Mouse (Mus musculus) frontal cortex, postnatal 14 days (tissue): ENCODE data around the gene St3gal6.
A peak's percentile ranks its signal among the peaks of the same experiment; 100 is the strongest.

Source experiments
- DNase-seq, 2 experiments: peaks; one replicate each; pipeline ENCODE4 v3.0.0; 2022; ENCODE audit warnings: low spot score in 2 of 2

Gene St3gal6

GRCm38 (mm10) chr16:58523972-58524850 is at the start of gene St3gal6:
St3gal6 (minus strand) TSS chr16:58524243.
- DNase-seq, result no peak

GRCm38 (mm10) chr16:58570694-58571264 is 46.7 kb upstream of the St3gal6 start:
- no peak for DNase-seq

- DNase-seq, result no peak
Measured at GRCm38 (mm10) chr16:58561196-58561595, 37.2 kb upstream of the St3gal6 start.

- no peak for DNase-seq
Measured at GRCm38 (mm10) chr16:58556067-58556830, 32.2 kb upstream of the St3gal6 start.

DNA sequence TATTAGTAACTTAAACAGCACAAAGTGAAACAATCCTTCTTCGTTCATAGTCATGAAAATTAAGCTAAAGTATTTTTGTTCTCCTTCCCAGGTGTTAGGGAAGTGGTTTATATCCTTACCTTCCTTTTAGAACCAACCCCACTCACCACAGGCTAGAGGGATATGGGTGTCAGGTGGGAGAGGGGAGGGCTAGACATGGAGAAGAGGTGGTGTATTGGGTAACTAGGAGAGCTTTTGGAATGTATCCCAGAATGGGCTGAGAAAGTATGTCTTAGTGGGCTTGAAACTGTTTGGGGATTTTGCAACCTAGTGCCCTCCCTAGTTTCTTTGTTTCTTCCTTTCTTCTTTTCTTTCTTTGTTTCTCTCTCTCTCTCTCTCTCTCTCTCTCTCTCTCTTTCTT is 30.6 kb upstream of the St3gal6 start:
- DNase-seq, result no peak

DNA sequence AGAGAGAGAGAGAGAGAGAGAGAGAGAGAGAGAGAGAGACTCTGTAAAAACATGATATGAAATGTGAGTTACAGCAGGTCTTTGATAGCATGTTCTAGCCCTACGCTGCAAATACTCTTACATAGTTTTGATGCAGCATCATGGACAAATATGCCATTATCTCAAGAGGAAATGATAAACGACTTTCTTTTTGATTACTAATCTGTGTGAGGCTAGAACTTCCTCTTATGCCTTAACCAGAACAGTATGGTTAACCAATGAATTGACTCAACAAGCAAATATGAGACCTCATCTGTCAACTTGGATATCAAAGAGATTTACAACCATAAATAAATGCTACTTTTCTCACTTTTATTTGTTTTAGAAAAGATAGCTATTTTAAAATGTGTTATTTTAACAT is 24.0 kb upstream of the St3gal6 start:
- DNase-seq, result no peak

- DNase-seq, result no peak
Measured at GRCm38 (mm10) chr16:58546128-58546527, 22.1 kb upstream of the St3gal6 start.

GRCm38 (mm10) chr16:58539490-58539889 is 15.4 kb upstream of the St3gal6 start:
- DNase-seq, result no peak

- DNase-seq, result no peak
Measured at GRCm38 (mm10) chr16:58539011-58539410, 15.0 kb upstream of the St3gal6 start.

- no peak for DNase-seq
Measured at GRCm38 (mm10) chr16:58536076-58536475, 12.0 kb upstream of the St3gal6 start.

DNA sequence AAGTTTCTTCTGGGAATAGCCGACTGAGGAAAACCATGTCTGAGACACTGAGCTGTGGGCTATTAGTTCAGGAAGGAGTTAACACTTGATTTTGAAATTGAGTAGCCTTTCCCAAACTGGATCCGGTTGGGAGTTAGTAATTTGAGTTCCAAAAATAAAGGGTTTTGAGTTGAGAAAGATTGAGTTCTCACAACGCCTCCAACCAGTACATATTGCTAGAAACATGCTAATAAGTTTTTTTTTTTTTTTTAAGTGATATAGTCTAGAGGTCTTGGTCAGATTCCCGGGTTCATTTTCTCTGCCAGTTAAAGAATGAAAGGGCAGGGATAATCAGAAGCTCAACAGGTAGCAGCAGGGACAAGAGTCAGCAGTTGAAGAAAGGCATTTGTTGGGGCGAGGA is 11.2 kb upstream of the St3gal6 start:
- DNase-seq, result no peak

GRCm38 (mm10) chr16:58534245-58535142 is 10.5 kb upstream of the St3gal6 start:
- DNase-seq, result no peak

DNA sequence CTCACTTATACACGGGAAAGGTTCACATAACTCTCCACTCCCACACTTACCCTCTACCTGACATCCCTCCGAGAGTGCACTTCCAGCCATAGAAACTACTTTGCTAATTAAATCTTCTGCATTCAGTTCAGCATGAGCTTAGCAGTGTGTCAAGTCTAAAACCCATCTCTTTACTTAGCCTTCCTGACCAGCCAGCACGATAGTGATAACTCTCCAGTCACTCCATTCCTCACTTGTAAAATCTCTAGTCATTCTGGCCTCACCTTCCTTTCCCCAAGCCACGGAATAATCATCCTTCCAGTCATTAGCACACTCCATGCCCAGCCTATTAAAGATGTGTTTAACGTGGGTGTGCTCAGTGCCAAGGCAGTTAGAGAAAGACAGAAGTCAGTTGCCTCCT is 9.7 kb upstream of the St3gal6 start:
- no peak for DNase-seq

DNA sequence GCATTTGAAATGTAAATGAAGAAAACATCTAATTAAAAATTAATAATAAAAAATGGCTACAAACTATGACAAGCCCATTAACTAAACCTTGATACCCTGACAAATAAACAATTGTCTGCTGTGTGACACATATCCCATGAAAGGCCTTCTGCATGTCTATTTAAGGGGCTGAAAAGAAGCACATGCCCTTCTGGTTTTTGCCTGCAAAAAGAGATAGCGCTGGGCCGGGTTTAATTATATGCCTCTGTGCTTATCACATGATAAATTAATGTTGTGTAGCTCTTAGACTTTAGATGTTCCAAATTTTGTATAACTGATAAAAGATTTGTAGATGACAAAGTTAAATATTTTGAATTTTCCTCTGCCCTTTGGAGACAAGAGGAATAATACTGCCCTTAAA is 9.2 kb upstream of the St3gal6 start:
- no peak for DNase-seq

DNA sequence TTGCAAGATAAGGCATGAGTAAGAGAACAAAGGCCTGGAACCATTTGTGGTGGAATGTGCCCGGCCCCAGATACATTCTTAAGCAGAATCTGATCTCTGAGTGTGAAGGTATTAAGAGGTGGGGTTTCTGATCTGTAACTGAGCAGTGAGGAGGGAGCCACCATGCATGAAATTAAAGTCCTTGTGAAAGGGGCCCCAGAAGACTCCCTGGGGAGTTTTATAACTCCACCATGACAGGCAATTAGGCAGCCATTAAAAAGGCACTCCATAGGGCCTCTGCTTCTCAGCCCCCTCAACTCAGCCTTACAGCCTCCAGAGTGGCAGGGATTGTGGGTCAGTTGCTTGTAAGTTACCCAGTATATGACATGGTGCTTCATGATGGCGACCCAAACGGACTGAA is 8.5 kb upstream of the St3gal6 start:
- DNase-seq, result no peak

DNA sequence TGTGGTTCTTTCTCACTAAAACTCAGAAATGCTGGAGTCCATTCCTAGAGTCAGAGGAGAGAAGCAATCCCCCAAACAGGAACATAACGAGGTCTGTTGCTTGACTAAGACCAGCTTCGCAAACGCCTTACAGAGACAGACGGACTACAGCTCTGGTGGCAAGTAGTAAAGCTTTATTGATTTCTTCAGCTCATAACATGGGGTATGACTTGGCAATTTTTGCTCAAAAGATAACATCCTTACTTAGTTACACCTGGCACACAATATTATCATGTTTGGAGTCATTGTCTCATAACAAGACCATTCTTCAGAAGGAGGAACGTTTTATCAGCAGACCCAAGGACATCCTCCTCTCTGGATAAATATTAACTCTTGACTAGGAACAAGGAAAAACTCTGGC is 3.8 kb upstream of the St3gal6 start:
- DNase-seq, result no peak

- no peak for DNase-seq
Measured at GRCm38 (mm10) chr16:58526729-58527128, 2.7 kb upstream of the St3gal6 start.

GRCm38 (mm10) chr16:58525832-58526231 is 1.8 kb upstream of the St3gal6 start:
- DNase-seq, result no peak

DNA sequence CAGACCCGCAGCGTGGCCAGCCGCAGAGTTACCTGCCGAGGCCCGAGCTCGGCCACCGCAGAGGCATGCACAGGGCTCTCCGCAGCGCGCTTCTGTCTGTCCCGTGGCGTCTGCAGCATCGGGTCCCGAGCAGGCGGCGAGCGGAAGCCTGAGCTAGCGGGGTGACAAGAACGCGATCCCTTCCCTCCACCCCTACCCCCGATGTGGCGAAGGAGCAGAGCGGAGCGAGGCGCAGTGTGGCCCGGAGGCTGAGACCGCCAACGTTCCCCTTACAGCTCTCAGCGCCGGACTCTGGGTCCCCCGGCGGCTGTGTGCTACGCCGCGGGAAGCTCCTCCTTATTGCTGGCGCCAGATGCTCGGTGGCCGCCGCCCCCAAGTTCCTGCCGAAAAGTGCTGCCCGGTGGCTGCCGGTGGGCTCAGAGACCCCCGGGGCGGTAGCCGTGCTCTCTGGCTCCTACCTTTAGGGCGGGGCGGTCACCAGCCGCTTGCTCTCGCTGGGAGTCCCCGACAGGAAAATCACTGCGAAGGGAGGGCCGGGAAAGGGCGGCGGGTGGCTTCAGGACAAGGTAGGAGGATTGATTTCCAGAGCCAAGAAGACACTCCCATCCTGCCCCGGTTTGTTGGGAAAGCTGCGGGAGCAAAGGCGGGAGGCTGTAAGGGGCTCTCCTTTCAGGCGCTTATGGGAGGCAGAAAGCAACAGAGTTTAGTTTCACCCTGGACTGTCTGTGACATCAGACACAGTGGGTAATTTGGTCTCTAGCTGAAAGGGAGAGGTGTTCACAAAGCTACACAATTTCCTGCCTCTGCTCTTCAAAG is 791 bp downstream of the St3gal6 start:
- DNase-seq, result peak; percentile 41 to 50

DNA sequence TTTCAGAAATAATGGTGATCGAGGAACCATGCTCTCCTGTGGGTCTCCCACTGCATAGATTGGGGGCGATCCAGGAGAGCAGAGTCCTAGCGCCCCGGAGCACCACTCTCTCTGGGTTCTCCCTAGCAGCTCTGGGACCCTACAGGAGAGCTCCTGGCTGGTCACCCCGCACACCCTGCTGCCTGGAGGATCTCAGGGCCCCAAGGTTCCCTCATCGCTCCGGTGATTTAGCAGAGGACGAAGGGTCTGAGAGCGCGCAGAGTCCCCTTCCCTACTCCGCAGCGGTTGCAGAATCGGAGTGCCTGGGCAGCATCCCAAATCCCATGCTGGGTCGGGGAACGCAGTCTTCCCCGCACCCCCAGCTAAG is 1.4 kb downstream of the St3gal6 start:
- DNase-seq, result no peak

GRCm38 (mm10) chr16:58521900-58522299 is 2.1 kb downstream of the St3gal6 start:
- DNase-seq, result no peak
